Mouse (Mus musculus): ENCODE measurements around the gene Tnp2. TPM values are rescaled to one million over a fixed set of nuclear protein-coding genes. Genes with fewer than 3 reads are reported as not detected.

Gene Tnp2
- polyA plus RNA-seq, 1 experiment from 2014 or later: not detected

DNA sequence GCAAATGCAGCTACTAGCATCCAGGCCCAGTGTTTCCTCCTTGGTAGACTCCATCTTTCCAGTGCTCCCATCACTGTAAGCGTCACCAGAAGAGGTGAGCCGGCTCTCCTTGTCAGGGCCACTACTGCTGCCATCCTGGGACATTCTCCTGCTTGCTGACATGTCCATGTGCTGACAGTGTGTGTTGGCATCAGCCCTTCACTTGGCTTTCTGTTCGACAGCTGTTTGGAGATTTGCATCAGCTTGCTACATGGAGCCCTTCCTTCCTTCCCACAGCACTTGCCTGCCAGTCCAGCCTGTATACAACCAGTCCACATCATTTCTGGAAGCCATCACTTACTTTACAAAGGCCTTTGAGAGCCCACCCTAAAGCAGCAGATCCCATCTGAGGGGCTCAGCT, 49.6 kb downstream of the Tnp2 start:
- peak overlapping the region; percentile 62; the same call in 1 of the 2 replicates for H3K27ac ChIP-seq (ENCODE audit: low read depth)
- no peaks in the 10 kb centered on the region for H3K36me3 ChIP-seq (replicated peaks; ENCODE audit: insufficient read depth, low read length)
- 74% methylated on average over 3 of the region's 3 CpGs for WGBS (ENCODE audit: insufficient replicate concordance)
- H3K27me3 ChIP-seq (ENCODE audit: insufficient read depth, low read length): no peaks in the 10 kb centered on the region
- peaks cover 6% of the 10 kb centered on the region; the same call in 1 of the 2 replicates for H3K4me1 ChIP-seq (ENCODE audit: insufficient read depth)
- H3K9me3 ChIP-seq (ENCODE audit: low read length): no peaks in the 10 kb centered on the region
- TF ChIP-seq CTCF (IDR thresholded peaks at IDR 0.05; ENCODE audit: low read depth) (no peak), EP300 (IDR thresholded peaks at IDR 0.05; ENCODE audit: low read depth) (no peak)
- H3K9ac ChIP-seq (replicated peaks): no peak overlapping the region
- no peak overlapping the region for H3K4me3 ChIP-seq (ENCODE audit: low read depth, low read length)
- H3K4me2 ChIP-seq (ENCODE audit: low read depth, low read length): no peak overlapping the region
- DNase-seq (no peak), ATAC-seq (no peak)

Other genes starting within 250 kb of the Tnp2 start
- gene Dexi, start 245.6 kb downstream of the Tnp2 start, polyA plus RNA-seq (2015; fragmentation: Nextera tagmentation; extraction: Ambion mirVana): 2.8 and 4.4 TPM in 2 replicates
- 9.5 and 11.3 TPM in 2 replicates for gene Clec16a, start 243.3 kb downstream of the Tnp2 start, polyA plus RNA-seq (2015; fragmentation: Nextera tagmentation; extraction: Ambion mirVana)
- gene Socs1, start 3.1 kb downstream of the Tnp2 start, polyA plus RNA-seq (2015; fragmentation: Nextera tagmentation; extraction: Ambion mirVana): 1.6 TPM in 2 replicates
- gene Prm3, start 2.3 kb upstream of the Tnp2 start, polyA plus RNA-seq (2015; fragmentation: Nextera tagmentation; extraction: Ambion mirVana): not detected in 2 replicates
- gene Prm2, start 7.5 kb upstream of the Tnp2 start, polyA plus RNA-seq (2015; fragmentation: Nextera tagmentation; extraction: Ambion mirVana): not detected in 2 replicates
- not detected in 2 replicates for gene Prm1, start 17.2 kb upstream of the Tnp2 start, polyA plus RNA-seq (2015; fragmentation: Nextera tagmentation; extraction: Ambion mirVana)
- gene Gm11172, start 24.3 kb upstream of the Tnp2 start, polyA plus RNA-seq (2015; fragmentation: Nextera tagmentation; extraction: Ambion mirVana): not detected in 2 replicates
- gene Rmi2, start 46.4 kb upstream of the Tnp2 start, polyA plus RNA-seq (2015; fragmentation: Nextera tagmentation; extraction: Ambion mirVana): 1.1 TPM in 2 replicates